Mouse (Mus musculus) hindbrain, embryonic 15.5 days (tissue): Measurements from ENCODE around the gene Vps11. TPM values are rescaled to one million over a fixed set of nuclear protein-coding genes. Genes with fewer than 3 reads are reported as not detected.
A peak's percentile ranks its signal among the peaks of the same experiment; 100 is the strongest.
"Not testable (repeated sequence)": the region's sequence is repeated elsewhere in the genome, so short reads cannot be mapped to it uniquely, and the experiment has no call there.

Experiments used
- ATAC-seq: fragments of 200-750 bp; cut with Nextera tagmentation; 2 replicates; pipeline ENCODE4 v1.8.0; 2017; ENCODE audit warnings: low read depth, moderate number of reproducible peaks, moderate TSS enrichment; ENCODE audit not compliant: low FRiP score
- H3K27ac ChIP-seq: fragments of 300-500 bp; sonication (generic); replicated peaks from 2 replicates; pipeline ENCODE4 v1.5.1; 2015; ENCODE audit warnings: mild to moderate bottlenecking, inconsistent platforms
- H3K27me3 ChIP-seq: fragments of 300-500 bp; sonication (generic); 2 replicates; pipeline ENCODE4 v1.6.1; 2015; ENCODE audit warnings: control low read depth, inconsistent platforms
- H3K36me3 ChIP-seq: fragments of 300-500 bp; sonication (generic); 2 replicates; pipeline ENCODE4 v1.6.1; 2015; ENCODE audit warnings: control low read depth, inconsistent platforms
- H3K4me1 ChIP-seq: fragments of 300-500 bp; sonication (generic); replicated peaks from 2 replicates; pipeline ENCODE4 v1.6.1; 2015; ENCODE audit warnings: control low read depth, inconsistent platforms
- H3K4me2 ChIP-seq: fragments of 300-500 bp; sonication (generic); 2 replicates; pipeline ENCODE4 v1.6.1; 2015; ENCODE audit warnings: moderate library complexity, mild to moderate bottlenecking, inconsistent platforms
- H3K4me3 ChIP-seq: fragments of 300-500 bp; sonication (generic); 2 replicates; pipeline ENCODE4 v1.5.1; 2015; ENCODE audit warnings: mild to moderate bottlenecking, inconsistent platforms
- H3K9ac ChIP-seq: fragments of 300-500 bp; sonication (generic); 2 replicates; pipeline ENCODE4 v1.6.1; 2015; ENCODE audit warnings: inconsistent platforms
- H3K9me3 ChIP-seq: fragments of 300-500 bp; sonication (generic); 2 replicates; pipeline ENCODE4 v1.6.1; 2016; ENCODE audit warnings: control low read depth, inconsistent platforms
- WGBS: fragments of 180-500 bp; shearing (Covaris S2); methylation state at CpG from one replicate; pipeline ENCODE4 v1.1.7; 2015; 5-methylcytosine and 5-hydroxymethylcytosine counted together
- polyA plus RNA-seq: library from polyadenylated mRNA; unstranded; fragments of >200 nt; fragmentation: Nextera tagmentation; extraction: Ambion mirVana; gene quantifications from 2 replicates; pipeline ENCODE4 v1.2.1, GENCODE M21; 2015

The Vps11 gene
- polyA plus RNA-seq, 1 experiment from 2014 or later, result 45.0 TPM

DNA sequence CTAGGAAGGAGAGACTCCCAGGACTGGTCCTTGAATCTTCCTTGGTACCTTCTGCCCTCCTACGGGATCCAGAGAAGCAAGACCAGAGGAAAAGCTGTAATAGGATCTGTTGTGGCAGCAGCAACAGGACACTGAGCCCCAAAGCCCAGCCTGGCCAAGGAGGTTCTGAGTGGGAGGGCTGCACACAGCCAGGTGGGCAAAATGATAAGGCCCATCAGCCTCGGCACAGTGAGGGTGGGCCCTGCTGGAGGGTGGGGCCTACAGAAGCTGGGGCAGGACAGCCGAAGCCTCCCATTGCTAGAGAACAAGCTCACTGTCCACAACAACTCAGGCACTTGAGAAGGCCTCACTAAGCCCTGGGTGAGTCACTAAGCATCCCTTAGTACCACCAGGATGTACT lies 19.3 kb downstream of the Vps11 start:
- no peak overlapping the region for H3K4me3 ChIP-seq
- 90% methylated on average over 3 of the region's 3 CpGs for WGBS
- no peaks in the 10 kb centered on the region for H3K9me3 ChIP-seq
- no peak overlapping the region for H3K4me2 ChIP-seq
- no peak overlapping the region for H3K27ac ChIP-seq
- peaks cover 12% of the 10 kb centered on the region for H3K36me3 ChIP-seq
- no peak overlapping the region for H3K9ac ChIP-seq
- no peaks in the 10 kb centered on the region for H3K27me3 ChIP-seq
- H3K4me1 ChIP-seq, result peaks cover 22% of the 10 kb centered on the region
- no peak for ATAC-seq

DNA sequence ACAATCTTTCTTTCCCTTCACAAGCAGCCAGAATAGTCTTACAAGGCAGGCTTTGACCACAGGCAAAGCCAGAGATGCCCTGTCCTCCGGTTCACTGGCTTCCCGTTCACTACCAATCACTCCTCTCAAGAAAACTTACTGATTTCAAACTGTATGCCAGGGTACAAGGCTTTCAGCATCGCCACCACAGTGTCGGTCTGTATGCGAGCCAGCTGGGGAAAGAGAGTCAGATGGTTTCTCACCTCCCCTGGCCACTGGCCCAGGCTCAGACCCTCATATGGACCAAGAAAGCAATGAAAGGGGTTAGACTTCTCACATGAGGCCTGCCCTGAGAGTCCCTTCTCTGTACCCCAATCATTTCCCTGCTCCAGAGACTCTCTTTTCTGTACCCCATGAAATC lies 20.0 kb downstream of the Vps11 start:
- Histone ChIP-seq H3K4me3 (no peak overlapping the region), H3K9me3 (no peaks in the 10 kb centered on the region), H3K27ac (no peak overlapping the region), H3K9ac (no peak overlapping the region), H3K36me3 (peaks cover 10% of the 10 kb centered on the region), H3K27me3 (no peaks in the 10 kb centered on the region), H3K4me1 (peaks cover 29% of the 10 kb centered on the region), H3K4me2 (no peak overlapping the region)
- 95% methylated on average over 5 of the region's 5 CpGs for WGBS
- ATAC-seq, result no peak

DNA sequence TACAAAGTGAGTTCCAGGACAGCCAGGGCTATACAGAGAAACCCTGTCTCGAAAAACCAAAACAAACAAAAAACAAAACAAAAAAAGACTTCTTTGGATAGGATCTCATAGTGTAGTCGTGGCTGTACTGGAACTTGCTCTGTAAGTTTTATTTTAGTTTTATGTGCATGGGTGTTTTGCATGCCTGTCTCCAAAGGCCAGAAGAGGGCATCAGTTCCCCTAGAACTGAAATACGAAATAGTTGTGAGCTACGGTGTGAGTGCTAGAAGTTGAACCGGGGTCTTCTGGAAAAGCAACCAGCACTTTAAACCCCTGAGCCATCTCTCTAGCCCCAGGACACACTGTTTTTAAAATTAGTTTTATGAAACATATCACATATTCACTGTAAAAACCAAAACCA lies 22.9 kb downstream of the Vps11 start:
- H3K27me3 ChIP-seq, result no peaks in the 10 kb centered on the region
- H3K4me2 ChIP-seq, result no peak overlapping the region
- no peak overlapping the region for H3K9ac ChIP-seq
- ATAC-seq, result no peak
- peaks cover 13% of the 10 kb centered on the region for H3K36me3 ChIP-seq
- H3K27ac ChIP-seq, result no peak overlapping the region
- H3K4me3 ChIP-seq, result no peak overlapping the region
- H3K9me3 ChIP-seq, result no peaks in the 10 kb centered on the region
- H3K4me1 ChIP-seq, result peaks cover 38% of the 10 kb centered on the region
- WGBS, result 81% methylated on average over 5 of the region's 5 CpGs

DNA sequence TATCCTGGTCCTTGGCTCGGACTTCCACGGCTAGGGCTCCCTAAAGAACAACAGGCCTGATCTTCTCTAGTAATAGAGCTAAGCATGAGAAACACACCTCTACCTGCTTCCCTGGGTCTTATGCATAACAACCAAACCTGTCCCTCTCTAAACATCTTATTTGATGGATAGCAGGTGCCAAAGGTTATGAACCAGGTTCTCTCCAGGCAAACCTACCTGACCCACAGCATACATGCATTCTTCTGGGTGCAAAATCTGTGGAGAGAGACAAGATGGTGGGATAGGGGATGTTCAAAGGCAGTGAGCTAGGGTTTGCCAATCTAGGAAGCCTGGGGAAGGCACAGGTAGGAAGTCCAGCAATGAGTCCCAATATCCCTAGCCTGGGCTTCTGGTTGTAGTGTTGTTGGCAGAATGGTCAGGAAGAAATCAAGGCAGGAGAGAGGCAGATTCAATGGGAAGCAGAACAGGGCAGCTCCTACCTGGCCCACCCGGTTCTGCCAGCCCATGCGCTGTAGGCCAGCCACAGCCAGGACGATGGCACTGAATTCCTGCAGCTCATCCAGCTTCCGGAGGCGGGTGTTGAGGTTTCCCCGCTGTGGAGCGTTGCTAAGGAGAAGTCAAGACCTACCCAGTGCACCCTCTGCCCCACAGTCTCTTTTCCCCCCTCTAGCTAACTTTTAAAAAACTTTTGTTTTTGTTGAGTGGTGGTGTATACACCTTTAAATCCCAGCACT lies 23.9 kb downstream of the Vps11 start:
- H3K9ac ChIP-seq, result no peak overlapping the region
- no peak for ATAC-seq
- H3K4me2 ChIP-seq, result peak overlapping the region; percentile 88; the same call in 1 of the 2 replicates
- peak overlapping the region; percentile 62; the same call in 1 of the 2 replicates for H3K4me3 ChIP-seq
- 69% methylated on average over 9 of the region's 9 CpGs for WGBS
- H3K4me1 ChIP-seq, result peaks cover 31% of the 10 kb centered on the region
- no peaks in the 10 kb centered on the region for H3K9me3 ChIP-seq
- H3K27ac ChIP-seq, result no peak overlapping the region
- no peaks in the 10 kb centered on the region for H3K27me3 ChIP-seq
- peaks cover 22% of the 10 kb centered on the region for H3K36me3 ChIP-seq

DNA sequence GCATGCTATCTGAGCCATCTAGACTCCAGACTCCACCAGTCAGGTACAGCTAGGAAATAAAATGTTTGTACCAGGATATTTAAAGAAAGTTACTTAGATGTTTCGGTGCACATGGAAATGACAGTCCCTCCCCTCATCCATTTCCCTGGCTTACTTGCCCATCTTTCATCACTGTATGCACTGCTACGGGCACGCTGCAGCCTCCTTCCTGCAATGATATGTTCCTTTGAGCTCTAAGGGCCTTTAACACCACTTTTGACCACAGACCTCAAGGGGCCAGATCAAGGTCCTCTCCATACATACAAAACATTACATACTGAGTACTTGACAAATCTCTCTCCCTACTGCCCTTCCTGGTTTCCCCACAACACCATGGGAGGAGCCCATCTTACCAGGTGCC lies 24.5 kb downstream of the Vps11 start:
- H3K36me3 ChIP-seq, result peaks cover 28% of the 10 kb centered on the region
- H3K9ac ChIP-seq, result peak overlapping the region; percentile 30
- H3K4me1 ChIP-seq, result peaks cover 27% of the 10 kb centered on the region
- WGBS, result 73% methylated on average over 3 of the region's 3 CpGs
- no peaks in the 10 kb centered on the region for H3K9me3 ChIP-seq
- H3K4me2 ChIP-seq, result peak overlapping the region; percentile 88
- ATAC-seq, result no peak
- H3K27me3 ChIP-seq, result no peaks in the 10 kb centered on the region
- H3K4me3 ChIP-seq, result peak overlapping the region; percentile 62
- no peak overlapping the region for H3K27ac ChIP-seq

DNA sequence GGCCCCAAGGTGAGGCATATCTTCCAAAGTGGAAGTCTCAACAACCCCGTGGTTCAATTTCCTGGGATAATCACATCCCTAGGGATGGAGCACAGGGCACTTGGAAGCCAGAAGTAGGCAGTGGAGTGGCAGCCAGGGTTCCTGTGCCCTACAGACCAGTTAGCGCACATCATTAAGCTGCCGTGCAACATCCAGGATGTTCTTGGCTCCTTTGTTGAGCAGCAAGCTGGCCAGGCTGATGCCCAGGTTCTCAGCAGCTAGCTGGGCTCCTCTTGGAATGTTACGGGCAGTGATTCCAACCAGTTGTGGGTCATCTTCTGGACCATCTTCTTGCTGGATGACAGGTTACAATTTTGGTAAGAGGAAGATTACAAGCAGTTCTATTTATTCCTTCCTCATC lies 25.0 kb downstream of the Vps11 start:
- not testable (repeated sequence) for ATAC-seq, H3K27me3 ChIP-seq, H3K27ac ChIP-seq, H3K9me3 ChIP-seq
- Histone ChIP-seq H3K4me3 (peak overlapping the region; percentile 62), H3K36me3 (peaks cover 32% of the 10 kb centered on the region), H3K9ac (peak overlapping the region; percentile 30), H3K4me2 (peak overlapping the region; percentile 88), H3K4me1 (peaks cover 27% of the 10 kb centered on the region)
- WGBS, result 35% methylated on average over 4 of the region's 4 CpGs

DNA sequence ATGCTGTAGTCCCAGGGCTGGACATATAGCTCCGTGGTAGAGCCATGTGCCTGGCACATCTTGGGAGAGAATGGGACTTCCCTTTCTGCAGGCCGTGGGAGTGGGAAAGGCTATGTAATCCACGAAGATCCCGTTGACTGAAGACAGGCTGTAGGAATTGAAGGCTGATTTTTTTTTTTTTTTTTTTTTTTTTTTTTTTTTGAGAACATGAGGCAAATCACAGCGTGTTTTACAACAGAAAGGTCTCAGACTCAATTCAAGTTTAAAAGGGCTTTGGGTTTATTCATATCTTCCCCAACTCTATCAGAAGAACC lies 25.4 kb downstream of the Vps11 start:
- H3K36me3 ChIP-seq, result peaks cover 36% of the 10 kb centered on the region
- no peaks in the 10 kb centered on the region for H3K27me3 ChIP-seq
- H3K4me1 ChIP-seq, result peaks cover 27% of the 10 kb centered on the region
- WGBS, result under 1% methylated on average over 5 of the region's 5 CpGs
- H3K9ac ChIP-seq, result peak overlapping the region; percentile 73
- H3K27ac ChIP-seq, result peak overlapping the region; percentile 89
- no peaks in the 10 kb centered on the region for H3K9me3 ChIP-seq
- ATAC-seq, result no peak
- peak overlapping the region; percentile 62 for H3K4me3 ChIP-seq
- H3K4me2 ChIP-seq, result peak overlapping the region; percentile 88

DNA sequence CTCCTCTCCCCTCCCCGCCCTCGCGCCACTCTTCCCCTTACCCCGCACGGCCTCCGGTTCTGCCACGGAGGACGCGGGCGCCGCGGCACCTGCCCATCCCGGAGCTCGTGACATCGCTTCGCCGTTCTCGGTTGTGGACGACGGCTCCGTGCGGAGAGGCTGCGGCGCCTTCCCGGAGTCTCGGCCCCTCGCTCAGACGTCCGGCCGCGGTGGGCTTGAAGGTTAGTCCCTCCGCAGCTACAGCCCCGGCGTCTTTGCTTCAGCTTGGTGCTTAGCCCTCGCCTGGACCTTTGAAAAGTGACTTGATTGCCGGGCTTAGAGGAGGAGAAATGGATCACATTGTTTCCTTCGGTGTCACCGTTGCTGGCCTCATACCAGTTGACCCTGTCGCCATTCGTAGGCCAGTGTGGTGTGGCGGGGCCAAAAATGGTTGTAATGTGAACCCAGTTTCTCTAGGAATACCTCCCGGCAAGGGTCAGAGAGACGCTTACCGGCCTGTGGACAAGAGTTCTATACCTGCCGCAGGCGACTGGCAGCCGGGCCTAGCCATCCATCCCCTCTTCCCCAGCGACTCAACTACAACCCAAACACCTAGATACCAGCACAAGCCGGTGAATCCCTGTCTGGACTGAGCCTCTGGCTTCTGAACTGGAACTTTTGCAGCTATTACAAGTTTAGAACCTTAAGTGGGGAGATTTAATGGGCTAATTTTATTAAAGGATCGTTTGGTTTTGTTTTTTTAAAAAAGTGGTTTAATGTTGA lies 26.0 kb downstream of the Vps11 start:
- H3K4me3 ChIP-seq, result peak overlapping the region; percentile 62
- H3K9me3 ChIP-seq, result no peaks in the 10 kb centered on the region
- no peak; the same call in 1 of the 2 replicates for ATAC-seq
- H3K27ac ChIP-seq, result peak overlapping the region; percentile 89
- H3K4me1 ChIP-seq, result peaks cover 27% of the 10 kb centered on the region
- WGBS, result 0% methylated on average over 49 of the region's 50 CpGs
- H3K9ac ChIP-seq, result peak overlapping the region; percentile 73
- no peaks in the 10 kb centered on the region for H3K27me3 ChIP-seq
- peak overlapping the region; percentile 88 for H3K4me2 ChIP-seq
- peaks cover 40% of the 10 kb centered on the region for H3K36me3 ChIP-seq

DNA sequence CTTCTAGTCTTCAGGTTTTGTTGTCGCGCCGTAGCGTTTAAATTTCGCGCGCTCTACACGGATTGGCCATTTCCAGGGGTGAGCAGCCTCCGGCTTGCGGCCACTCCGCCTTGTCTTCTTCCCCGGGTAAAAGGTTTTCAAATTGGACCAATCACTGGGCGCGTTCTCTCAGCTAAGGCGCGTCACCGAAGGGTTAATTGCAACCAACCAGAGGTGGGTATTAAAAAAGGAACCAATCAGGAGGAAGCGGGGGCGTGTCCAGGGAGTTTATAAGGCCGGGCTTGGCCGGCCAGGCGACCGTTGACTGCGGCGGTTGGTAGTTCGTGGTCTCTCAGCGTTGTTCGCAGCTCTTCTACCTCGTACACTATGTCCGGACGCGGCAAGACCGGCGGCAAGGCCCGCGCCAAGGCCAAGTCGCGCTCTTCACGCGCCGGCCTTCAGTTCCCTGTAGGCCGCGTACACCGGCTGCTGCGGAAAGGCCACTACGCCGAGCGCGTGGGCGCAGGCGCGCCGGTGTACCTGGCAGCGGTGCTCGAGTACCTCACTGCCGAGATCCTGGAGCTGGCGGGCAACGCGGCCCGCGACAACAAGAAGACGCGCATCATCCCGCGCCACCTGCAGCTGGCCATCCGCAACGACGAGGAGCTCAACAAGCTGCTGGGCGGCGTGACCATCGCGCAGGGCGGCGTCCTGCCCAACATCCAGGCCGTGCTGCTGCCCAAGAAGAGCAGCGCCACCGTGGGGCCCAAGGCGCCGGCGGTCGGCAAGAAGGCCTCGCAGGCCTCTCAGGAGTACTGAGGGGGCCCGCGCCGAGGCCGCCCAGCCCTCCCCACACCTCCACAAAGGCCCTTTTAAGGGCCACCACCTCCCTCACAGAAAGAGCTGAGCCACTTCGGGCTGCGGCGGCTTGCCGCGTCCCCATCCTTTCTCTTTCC lies 26.8 kb downstream of the Vps11 start, which contains the start of gene H2afx:
Gene H2afx, plus strand, starts transcription at position 299 of the 935 bp plus-strand sequence.
- Histone ChIP-seq H3K27ac (peak within 1 kb of the TSS; percentile 89), H3K9me3 (no peaks in the 10 kb centered on the region), H3K4me2 (peak within 1 kb of the TSS; percentile 88), H3K4me1 (peaks cover 27% of the 10 kb centered on the region), H3K4me3 (peak within 1 kb of the TSS; percentile 62), H3K36me3 (peaks cover 48% of the 10 kb centered on the region), H3K9ac (peak within 1 kb of the TSS; percentile 73), H3K27me3 (no peaks in the 10 kb centered on the region)
- peak; percentile 97 for ATAC-seq
- WGBS, result under 1% methylated on average over 89 of the region's 91 CpGs

DNA sequence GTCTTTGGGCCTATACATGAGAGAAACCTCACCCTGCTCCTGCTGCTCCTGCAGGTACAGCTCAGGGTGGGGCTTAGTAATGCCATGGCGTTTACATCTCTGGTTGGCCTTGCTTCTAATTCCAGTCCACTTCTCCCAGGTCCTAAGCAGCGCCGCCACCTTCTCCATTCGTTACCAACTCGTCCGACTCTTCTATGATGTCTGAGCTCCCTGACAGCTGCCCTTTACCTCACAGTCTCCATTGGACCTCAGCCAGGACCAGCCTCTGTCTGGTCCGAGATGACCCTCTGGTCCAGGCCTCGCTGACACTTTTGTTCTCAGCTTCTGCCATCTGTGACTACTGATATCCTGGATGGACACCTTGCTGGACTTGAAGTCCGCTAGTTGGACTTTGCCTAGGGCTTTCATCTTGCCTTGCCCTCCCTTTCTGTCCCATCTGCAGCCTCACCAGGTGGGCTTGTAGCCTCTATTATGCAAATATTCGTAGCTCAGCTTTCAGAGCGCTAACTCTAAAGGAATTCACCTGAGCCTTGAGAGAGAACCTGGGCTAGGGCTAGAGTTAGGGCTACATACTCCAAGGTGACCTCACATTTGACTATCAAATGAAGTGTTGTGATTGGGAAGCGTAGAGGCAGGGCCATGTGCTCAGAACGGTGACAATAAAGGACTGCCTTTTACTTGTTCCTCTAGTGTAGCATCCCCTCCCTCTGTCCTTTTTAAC lies 28.4 kb downstream of the Vps11 start:
- H3K4me3 ChIP-seq, result no peak overlapping the region
- peaks cover 28% of the 10 kb centered on the region for H3K4me1 ChIP-seq
- WGBS, result 96% methylated on average over 13 of the region's 13 CpGs
- no peaks in the 10 kb centered on the region for H3K9me3 ChIP-seq
- H3K4me2 ChIP-seq, result no peak overlapping the region
- H3K36me3 ChIP-seq, result peaks cover 51% of the 10 kb centered on the region
- ATAC-seq, result no peak
- no peak overlapping the region for H3K9ac ChIP-seq
- no peaks in the 10 kb centered on the region for H3K27me3 ChIP-seq
- H3K27ac ChIP-seq, result no peak overlapping the region

DNA sequence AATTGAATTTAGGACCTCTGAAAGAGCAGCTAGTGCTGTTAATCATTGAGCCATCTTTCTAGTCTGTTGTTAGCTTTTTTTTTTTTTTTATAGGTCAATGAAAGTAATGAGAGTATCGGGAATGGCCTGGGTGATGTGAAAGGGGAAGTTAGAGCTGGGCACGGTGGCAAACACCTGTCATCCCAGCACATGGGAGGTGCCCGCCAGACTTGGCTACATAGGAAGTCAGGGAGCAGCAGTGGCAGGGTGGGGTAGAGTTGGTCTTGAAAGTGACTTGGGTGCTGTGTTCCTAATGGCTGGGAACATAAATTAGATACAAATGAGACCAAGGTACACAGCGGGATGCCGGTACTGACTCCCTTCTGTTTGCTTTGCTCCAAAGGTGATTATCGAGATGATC lies 30.7 kb downstream of the Vps11 start:
- H3K9me3 ChIP-seq, result no peaks in the 10 kb centered on the region
- H3K4me1 ChIP-seq, result peaks cover 19% of the 10 kb centered on the region
- H3K9ac ChIP-seq, result no peak overlapping the region
- H3K27ac ChIP-seq, result no peak overlapping the region
- H3K4me2 ChIP-seq, result no peak overlapping the region
- H3K4me3 ChIP-seq, result no peak overlapping the region
- H3K36me3 ChIP-seq, result peaks cover 45% of the 10 kb centered on the region
- no peaks in the 10 kb centered on the region for H3K27me3 ChIP-seq
- no peak for ATAC-seq
- WGBS, result 97% methylated on average over 6 of the region's 6 CpGs
